Mouse (Mus musculus) thymus, adult 2 months (tissue): ENCODE measurements around the gene Gng12. TPM values are rescaled to one million over a fixed set of nuclear protein-coding genes. Genes with fewer than 3 reads are reported as not detected.
"Not testable (repeated sequence)": the region's sequence is repeated elsewhere in the genome, so short reads cannot be mapped to it uniquely, and the experiment has no call there.

Experiments used
- DNase-seq: peaks from one replicate; pipeline ENCODE4 v3.0.0; 2021
- H3K27ac ChIP-seq: fragments of 200-500 bp; 2 replicates; pipeline ENCODE4 v1.5.1; 2012; ENCODE audit warnings: low read length, control low read depth; ENCODE audit not compliant: control insufficient read depth, insufficient read depth
- H3K27me3 ChIP-seq: fragments of 200-500 bp; 2 replicates; pipeline ENCODE4 v1.6.1; 2012; ENCODE audit warnings: mild to moderate bottlenecking, low read length, moderate library complexity, mixed read lengths; ENCODE audit not compliant: control insufficient read depth, insufficient read depth
- H3K36me3 ChIP-seq: fragments of 200-500 bp; 2 replicates; pipeline ENCODE4 v1.6.1; 2012; ENCODE audit warnings: mild to moderate bottlenecking, low read length, moderate library complexity; ENCODE audit not compliant: control insufficient read depth, insufficient read depth
- H3K4me1 ChIP-seq: fragments of 200-500 bp; replicated peaks from 2 replicates; pipeline ENCODE4 v1.6.1; 2012; ENCODE audit warnings: low read length; ENCODE audit not compliant: control insufficient read depth, insufficient read depth
- H3K4me3 ChIP-seq: fragments of 200-500 bp; 2 replicates; pipeline ENCODE4 v1.5.1; 2012; ENCODE audit warnings: mild to moderate bottlenecking, low read length, control low read depth, moderate library complexity; ENCODE audit not compliant: control insufficient read depth, insufficient read depth
- CTCF ChIP-seq: fragments of 200-500 bp; IDR thresholded peaks from 2 replicates; pipeline ENCODE4 v1.5.1; 2012; ENCODE audit warnings: mild to moderate bottlenecking, control low read depth, low read length, moderate library complexity, borderline replicate concordance; ENCODE audit not compliant: control insufficient read depth, poor library complexity, insufficient read depth; ENCODE audit errors: extremely low read depth
- POLR2A ChIP-seq: fragments of 200-500 bp; IDR thresholded peaks from 2 replicates; pipeline ENCODE4 v1.6.1; 2012; ENCODE audit warnings: mild to moderate bottlenecking, low read length, control low read depth, moderate library complexity; ENCODE audit not compliant: control insufficient read depth, poor library complexity, insufficient read depth; ENCODE audit errors: extremely low read depth
- WGBS: fragments of 180-500 bp; shearing (Covaris S2); methylation state at CpG from one replicate; pipeline ENCODE4 v1.1.7; 2018; 5-methylcytosine and 5-hydroxymethylcytosine counted together
- polyA plus RNA-seq: library from polyadenylated mRNA; depleted of rRNA; stranded (reverse); fragments of >200 nt; gene quantifications from 2 replicates; pipeline ENCODE4 v1.2.3, GENCODE M21; 2012

The Gng12 gene
- polyA plus RNA-seq, 1 experiment, result 10.8 TPM

GRCm38 (mm10) chr6:66951726-66952418 lies 55.7 kb downstream of the Gng12 start:
- Histone ChIP-seq H3K27ac (no peak overlapping the region), H3K36me3 (no peaks in the 10 kb centered on the region), H3K4me1 (peaks cover 15% of the 10 kb centered on the region), H3K27me3 (no peaks in the 10 kb centered on the region), H3K4me3 (no peak overlapping the region)
- DNase-seq, result no peak
- TF ChIP-seq CTCF, result no peak
- no peak for TF ChIP-seq POLR2A
- 33% methylated on average over 5 of the region's 5 CpGs for WGBS

- H3K4me3 ChIP-seq, result no peak overlapping the region
- H3K36me3 ChIP-seq, result no peaks in the 10 kb centered on the region
- H3K27ac ChIP-seq, result no peak overlapping the region
- 7% methylated on average over 11 of the region's 11 CpGs for WGBS
- H3K4me1 ChIP-seq, result peaks cover 13% of the 10 kb centered on the region
- TF ChIP-seq POLR2A, result no peak
- no peak for TF ChIP-seq CTCF
- no peaks in the 10 kb centered on the region for H3K27me3 ChIP-seq
- DNase-seq, result no peak
These were observed 57.8 kb downstream of the Gng12 start for GRCm38 (mm10) chr6:66953951-66954519.

GRCm38 (mm10) chr6:66955089-66955657 lies 59.0 kb downstream of the Gng12 start:
- Histone ChIP-seq H3K27me3 (no peaks in the 10 kb centered on the region), H3K4me3 (no peak overlapping the region), H3K4me1 (peaks cover 12% of the 10 kb centered on the region), H3K36me3 (no peaks in the 10 kb centered on the region), H3K27ac (no peak overlapping the region)
- no peak for TF ChIP-seq POLR2A
- 0 out of 2 replicates have a peak, but pooled peaks have one; percentile 26 for TF ChIP-seq CTCF
- 77% methylated on average over 11 of the region's 11 CpGs for WGBS
- peak; percentile 55 for DNase-seq

- 86% methylated on average over 5 of the region's 5 CpGs for WGBS
- DNase-seq, result no peak
- H3K4me1 ChIP-seq, result peaks cover 10% of the 10 kb centered on the region
- H3K27ac ChIP-seq, result no peak overlapping the region
- TF ChIP-seq POLR2A (no peak), CTCF (no peak)
- H3K36me3 ChIP-seq, result no peaks in the 10 kb centered on the region
- H3K4me3 ChIP-seq, result no peak overlapping the region
- no peaks in the 10 kb centered on the region for H3K27me3 ChIP-seq
These were observed 62.5 kb downstream of the Gng12 start for GRCm38 (mm10) chr6:66958466-66959235.

GRCm38 (mm10) chr6:66962582-66963043 lies 66.4 kb downstream of the Gng12 start:
- no peaks in the 10 kb centered on the region for H3K36me3 ChIP-seq
- H3K27me3 ChIP-seq, result no peaks in the 10 kb centered on the region
- DNase-seq, result no peak
- no peak overlapping the region for H3K27ac ChIP-seq
- H3K4me3 ChIP-seq, result no peak overlapping the region
- WGBS, result 30% methylated on average over 2 of the region's 2 CpGs
- H3K4me1 ChIP-seq, result no peaks in the 10 kb centered on the region
- no peak for TF ChIP-seq CTCF
- TF ChIP-seq POLR2A, result no peak

GRCm38 (mm10) chr6:66963068-66963467 lies 66.9 kb downstream of the Gng12 start:
- Histone ChIP-seq H3K27ac (no peak overlapping the region), H3K27me3 (no peaks in the 10 kb centered on the region), H3K4me1 (no peaks in the 10 kb centered on the region), H3K36me3 (no peaks in the 10 kb centered on the region), H3K4me3 (no peak overlapping the region)
- DNase-seq, result no peak
- 97% methylated on average over 1 of the region's 1 CpGs for WGBS
- TF ChIP-seq CTCF (no peak), POLR2A (no peak)

GRCm38 (mm10) chr6:66963651-66964050 lies 67.5 kb downstream of the Gng12 start:
- whole genome bisulfite sequencing, result 93% methylated on average over 3 of the region's 3 CpGs
- not testable (repeated sequence) for H3K4me1 ChIP-seq, DNase-seq, H3K27ac ChIP-seq, H3K4me3 ChIP-seq, H3K27me3 ChIP-seq, H3K36me3 ChIP-seq
